Mouse (Mus musculus) embryonic facial prominence, embryonic 11.5 days (tissue): ENCODE data around the gene Negr1. TPM values are rescaled to one million over a fixed set of nuclear protein-coding genes. Genes with fewer than 3 reads are reported as not detected.
A peak's percentile ranks its signal among the peaks of the same experiment; 100 is the strongest.

Source experiments
- ATAC-seq: fragments of 200-750 bp; cut with Nextera tagmentation; replicated peaks from 2 replicates; pipeline ENCODE4 v1.8.0; 2017; ENCODE audit warnings: low read depth; ENCODE audit not compliant: insufficient number of reproducible peaks, low FRiP score, low TSS enrichment
- DNase-seq: peaks from one replicate; pipeline ENCODE4 v3.0.0-alpha.2; 2015; ENCODE audit warnings: low spot score
- H3K27ac ChIP-seq: fragments of 300-500 bp; sonication (generic); replicated peaks from 2 replicates; pipeline ENCODE4 v1.5.1; 2014; ENCODE audit warnings: mild to moderate bottlenecking, low read depth, low read length, control low read depth
- H3K27me3 ChIP-seq: fragments of 300-500 bp; sonication (generic); 2 replicates; pipeline ENCODE4 v1.6.1; 2014; ENCODE audit warnings: mild to moderate bottlenecking, low read length, moderate library complexity, mixed read lengths; ENCODE audit not compliant: control insufficient read depth, insufficient read depth
- H3K36me3 ChIP-seq: fragments of 300-500 bp; sonication (generic); replicated peaks from 2 replicates; pipeline ENCODE4 v1.6.1; 2014; ENCODE audit warnings: low read depth, mild to moderate bottlenecking, low read length, moderate library complexity, mixed read lengths; ENCODE audit not compliant: control insufficient read depth, insufficient read depth
- H3K4me1 ChIP-seq: fragments of 300-500 bp; sonication (generic); 2 replicates; pipeline ENCODE4 v1.6.1; 2014; ENCODE audit warnings: low read length, mixed read lengths; ENCODE audit not compliant: control insufficient read depth, insufficient read depth
- H3K4me2 ChIP-seq: fragments of 300-500 bp; sonication (generic); 2 replicates; pipeline ENCODE4 v1.6.1; 2014; ENCODE audit warnings: low read depth, mild to moderate bottlenecking, control low read depth, low read length, moderate library complexity
- H3K4me3 ChIP-seq: fragments of 300-500 bp; sonication (generic); 2 replicates; pipeline ENCODE4 v1.5.1; 2014; ENCODE audit warnings: low read depth, low read length, control low read depth
- H3K9ac ChIP-seq: fragments of 300-500 bp; sonication (generic); replicated peaks from 2 replicates; pipeline ENCODE4 v1.6.1; 2014; ENCODE audit warnings: mild to moderate bottlenecking, control low read depth, low read length
- H3K9me3 ChIP-seq: fragments of 300-500 bp; sonication (generic); replicated peaks from 2 replicates; pipeline ENCODE4 v1.6.1; 2016; ENCODE audit warnings: mild to moderate bottlenecking, low read length, inconsistent platforms, mixed read lengths; ENCODE audit not compliant: control insufficient read depth
- WGBS: fragments of 180-500 bp; shearing (Covaris S2); extraction: QIAGEN DNeasy Blood & Tissue Kit; methylation state at CpG from one replicate; pipeline ENCODE4 v1.1.7; 2014; 5-methylcytosine and 5-hydroxymethylcytosine counted together
- polyA plus RNA-seq: library from polyadenylated mRNA; unstranded; fragments of >200 nt; fragmentation: Nextera tagmentation; extraction: Ambion mirVana; gene quantifications from 2 replicates; pipeline ENCODE4 v1.2.1, GENCODE M21; 2014

Gene Negr1
- polyA plus RNA-seq = 3.4 and 3.7 TPM in 2 replicates

- Histone ChIP-seq H3K4me3 (peak within 1 kb of the TSS; percentile 64), H3K27ac (peak within 1 kb of the TSS; percentile 65), H3K9ac (peak within 1 kb of the TSS; percentile 62), H3K9me3 (no peaks in the 10 kb centered on the region), H3K4me2 (peak within 1 kb of the TSS; percentile 90), H3K27me3 (peaks cover 7% of the 10 kb centered on the region; the same call in 1 of the 2 replicates), H3K36me3 (no peaks in the 10 kb centered on the region), H3K4me1 (no peaks in the 10 kb centered on the region; the same call in 1 of the 2 replicates)
- DNase-seq (peak; percentile 73), ATAC-seq (peak; percentile 82)
- 0% methylated on average over 72 of the region's 79 CpGs for WGBS
These were observed at the start of gene Negr1 for GRCm38 (mm10) chr3:156561524-156562423. Negr1 (plus strand) TSS chr3:156561794.

GRCm38 (mm10) chr3:156526461-156526933 is 35.1 kb upstream of the Negr1 start:
- H3K9ac ChIP-seq = no peak overlapping the region
- H3K4me3 ChIP-seq = no peak overlapping the region
- H3K36me3 ChIP-seq = no peaks in the 10 kb centered on the region
- WGBS = 76% methylated on average over 8 of the region's 8 CpGs
- H3K4me1 ChIP-seq = no peaks in the 10 kb centered on the region
- no peak overlapping the region for H3K4me2 ChIP-seq
- H3K9me3 ChIP-seq = no peaks in the 10 kb centered on the region
- H3K27me3 ChIP-seq = no peaks in the 10 kb centered on the region
- no peak for DNase-seq
- ATAC-seq = no peak
- H3K27ac ChIP-seq = no peak overlapping the region

- Histone ChIP-seq H3K9me3 (no peaks in the 10 kb centered on the region), H3K9ac (no peak overlapping the region), H3K27ac (no peak overlapping the region), H3K36me3 (no peaks in the 10 kb centered on the region), H3K4me1 (no peaks in the 10 kb centered on the region), H3K27me3 (no peaks in the 10 kb centered on the region), H3K4me3 (no peak overlapping the region), H3K4me2 (no peak overlapping the region)
- no peak for DNase-seq
- 81% methylated on average over 2 of the region's 2 CpGs for WGBS
- no peak for ATAC-seq
These were observed 34.2 kb upstream of the Negr1 start for GRCm38 (mm10) chr3:156527231-156527995.

GRCm38 (mm10) chr3:156559441-156559825 is 2.2 kb upstream of the Negr1 start:
- H3K27me3 ChIP-seq = peaks cover 7% of the 10 kb centered on the region; the same call in 1 of the 2 replicates
- no peak overlapping the region for H3K27ac ChIP-seq
- no peak overlapping the region for H3K9ac ChIP-seq
- no peak overlapping the region; the same call in 1 of the 2 replicates for H3K4me2 ChIP-seq
- peak; percentile 34 for DNase-seq
- H3K36me3 ChIP-seq = no peaks in the 10 kb centered on the region
- 33% methylated on average over 8 of the region's 8 CpGs for WGBS
- no peak overlapping the region for H3K4me3 ChIP-seq
- H3K9me3 ChIP-seq = no peaks in the 10 kb centered on the region
- no peaks in the 10 kb centered on the region; the same call in 1 of the 2 replicates for H3K4me1 ChIP-seq
- no peak for ATAC-seq

GRCm38 (mm10) chr3:156559826-156560471 is 1.6 kb upstream of the Negr1 start:
- peak overlapping the region; percentile 64 for H3K4me3 ChIP-seq
- H3K9ac ChIP-seq = peak overlapping the region; percentile 37
- no peaks in the 10 kb centered on the region; the same call in 1 of the 2 replicates for H3K4me1 ChIP-seq
- ATAC-seq (no peak), DNase-seq (peak; percentile 24)
- H3K27me3 ChIP-seq = peaks cover 7% of the 10 kb centered on the region; the same call in 1 of the 2 replicates
- H3K27ac ChIP-seq = no peak overlapping the region
- H3K36me3 ChIP-seq = no peaks in the 10 kb centered on the region
- peak overlapping the region; percentile 71 for H3K4me2 ChIP-seq
- no peaks in the 10 kb centered on the region for H3K9me3 ChIP-seq
- WGBS = 3% methylated on average over 19 of the region's 19 CpGs

GRCm38 (mm10) chr3:156560766-156561165 is 828 bp upstream of the Negr1 start:
- peaks cover 7% of the 10 kb centered on the region; the same call in 1 of the 2 replicates for H3K27me3 ChIP-seq
- H3K4me2 ChIP-seq = peak overlapping the region; percentile 71
- no peaks in the 10 kb centered on the region for H3K36me3 ChIP-seq
- H3K4me1 ChIP-seq = no peaks in the 10 kb centered on the region; the same call in 1 of the 2 replicates
- no peaks in the 10 kb centered on the region for H3K9me3 ChIP-seq
- ATAC-seq = peak; percentile 91
- H3K9ac ChIP-seq = peak overlapping the region; percentile 62
- under 1% methylated on average over 26 of the region's 27 CpGs for WGBS
- peak overlapping the region; percentile 52; the same call in 1 of the 2 replicates for H3K27ac ChIP-seq
- H3K4me3 ChIP-seq = peak overlapping the region; percentile 64
- DNase-seq = peak; percentile 84

- peaks cover 7% of the 10 kb centered on the region; the same call in 1 of the 2 replicates for H3K27me3 ChIP-seq
- peak overlapping the region; percentile 60 for H3K9ac ChIP-seq
- no peaks in the 10 kb centered on the region; the same call in 1 of the 2 replicates for H3K4me1 ChIP-seq
- H3K36me3 ChIP-seq = no peaks in the 10 kb centered on the region
- no peak overlapping the region for H3K27ac ChIP-seq
- peak overlapping the region; percentile 90 for H3K4me2 ChIP-seq
- peak overlapping the region; percentile 64 for H3K4me3 ChIP-seq
- WGBS = 1% methylated on average over 10 of the region's 10 CpGs
- DNase-seq (peak; percentile 19), ATAC-seq (no peak)
- H3K9me3 ChIP-seq = no peaks in the 10 kb centered on the region
These were observed 811 bp downstream of the Negr1 start for GRCm38 (mm10) chr3:156562424-156562785.
